Mouse (Mus musculus) urinary bladder, postnatal 4 days (tissue): ENCODE measurements around the gene Dtd2.
A peak's percentile ranks its signal among the peaks of the same experiment; 100 is the strongest.

Experiments
- DNase-seq, 2 experiments: peaks; one replicate each; pipeline ENCODE4 v3.0.0; 2021 to 2022; ENCODE audit warnings: low spot score in 2 of 2

Dtd2 gene

DNA sequence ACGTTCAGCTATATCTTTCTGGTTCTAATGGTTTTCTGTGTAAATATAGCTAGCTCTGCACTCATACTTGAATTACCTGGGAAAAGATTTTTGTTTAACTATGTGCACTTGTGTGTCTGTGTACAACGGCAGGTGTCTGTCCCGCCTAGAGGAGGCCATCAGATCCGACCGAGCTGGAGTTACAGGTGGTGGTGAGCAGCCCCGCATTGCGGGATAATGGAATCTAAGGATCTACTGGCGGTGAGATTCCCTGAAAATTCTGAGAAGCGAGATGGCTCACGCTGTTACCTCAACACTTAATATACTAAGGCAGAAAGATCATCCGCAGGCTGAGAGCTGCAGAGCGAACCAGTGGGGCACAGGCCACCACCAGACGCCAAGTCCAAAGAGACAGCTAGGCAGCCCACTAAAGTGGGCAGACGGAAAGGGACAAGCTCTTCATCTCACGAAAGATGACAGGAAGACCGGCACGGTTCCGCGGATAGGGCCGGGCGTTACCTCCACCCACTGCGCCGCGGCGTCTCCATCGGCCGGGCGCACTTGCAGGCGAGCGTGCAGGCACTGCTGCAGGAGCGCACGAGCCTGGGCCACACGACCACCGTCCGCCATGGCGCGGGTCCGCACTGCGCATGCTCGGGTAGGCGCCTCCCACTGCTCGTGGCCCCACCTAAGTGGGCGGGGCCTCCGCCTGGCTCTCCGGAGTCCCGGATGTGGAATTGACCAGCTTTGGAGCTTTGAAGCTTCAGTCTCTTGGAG lies at the start of gene Dtd2:
TSS of gene Dtd2 (minus strand) at position 625 of the 756 bp plus-strand sequence.
- DNase-seq, result peak; percentile 92 to 95

DNA sequence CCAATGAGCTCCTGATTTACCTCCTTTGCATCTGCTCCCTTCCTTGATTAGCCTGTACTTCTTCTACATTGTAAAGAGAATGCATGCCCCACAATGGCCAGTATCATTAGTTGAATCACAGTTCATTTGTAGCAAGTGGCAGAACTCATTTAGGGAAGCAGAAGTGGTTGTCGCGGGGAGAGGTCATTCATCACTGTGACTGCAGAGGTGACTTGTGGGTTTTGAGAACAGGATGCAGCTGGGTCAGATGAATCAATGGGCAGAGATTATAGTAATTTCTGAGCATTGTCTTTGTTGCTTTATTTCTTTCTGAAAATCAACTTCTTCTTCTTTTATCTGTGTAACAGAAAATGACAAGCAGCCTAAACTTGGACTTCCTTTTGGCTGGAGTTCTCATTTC lies 43.0 kb upstream of the Dtd2 start:
- DNase-seq, result no peak

DNA sequence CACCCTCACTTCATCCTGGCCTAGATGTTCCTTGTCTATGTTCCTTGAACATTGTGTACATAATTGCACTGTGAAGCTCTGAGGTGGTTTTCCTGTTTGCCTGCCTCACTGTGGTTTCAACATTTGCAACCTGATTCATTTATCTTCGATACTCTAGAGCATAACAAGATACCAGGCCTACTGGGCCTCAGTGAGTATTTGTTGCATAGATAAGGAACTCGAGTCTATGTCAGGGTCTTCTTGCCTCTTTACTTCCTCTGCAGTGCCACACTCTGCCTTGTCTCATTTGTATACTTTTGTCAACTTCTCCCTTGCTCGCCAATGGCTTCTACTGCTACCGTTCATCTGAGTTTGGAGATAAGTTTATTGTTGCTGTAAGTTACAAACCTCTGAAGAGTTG lies 40.1 kb upstream of the Dtd2 start:
- DNase-seq, result no peak

DNA sequence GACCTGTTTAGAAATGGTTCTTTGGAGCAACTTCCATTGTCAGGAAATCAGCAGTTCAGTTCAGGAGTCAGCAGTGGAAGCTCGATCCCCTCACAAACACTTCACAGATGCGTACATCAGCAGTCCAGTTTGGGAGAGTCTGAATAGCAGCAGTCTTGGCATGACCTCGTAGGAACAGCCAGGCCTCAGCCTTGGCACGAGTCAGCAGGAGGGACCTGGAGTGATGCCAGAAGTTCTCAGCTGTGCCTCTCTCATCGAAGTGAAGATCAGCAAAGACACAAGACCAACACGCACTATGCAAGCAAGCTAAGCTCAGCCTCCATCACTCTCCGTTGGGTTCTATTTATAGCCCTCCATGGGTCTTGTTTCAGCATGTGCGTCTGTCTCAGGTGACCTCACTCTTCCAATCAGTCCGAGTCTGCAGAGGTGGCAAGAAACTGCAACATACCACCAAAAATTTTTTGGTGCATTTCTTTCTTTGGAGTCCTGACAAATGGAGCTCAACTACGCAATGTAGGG lies 36.6 kb upstream of the Dtd2 start:
- no peak for DNase-seq

DNA sequence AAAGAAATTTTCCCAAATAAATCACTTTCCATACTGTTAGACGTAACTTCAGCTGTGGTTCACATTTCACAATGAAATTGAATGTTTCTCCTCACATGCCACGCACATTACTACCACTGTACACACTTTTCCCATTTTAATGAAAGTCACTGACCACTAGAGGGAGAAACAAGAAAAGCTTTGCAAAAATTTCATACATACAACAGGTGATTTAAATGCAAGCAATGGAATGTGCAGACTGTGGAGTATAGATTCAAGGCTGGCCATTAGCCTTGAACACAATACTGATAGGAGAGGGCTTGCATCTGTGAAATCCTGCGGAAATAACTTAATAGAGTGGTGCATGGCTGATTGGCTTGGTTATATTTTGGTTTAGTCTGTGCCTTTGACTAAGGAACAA lies 32.1 kb upstream of the Dtd2 start:
- no peak for DNase-seq

DNA sequence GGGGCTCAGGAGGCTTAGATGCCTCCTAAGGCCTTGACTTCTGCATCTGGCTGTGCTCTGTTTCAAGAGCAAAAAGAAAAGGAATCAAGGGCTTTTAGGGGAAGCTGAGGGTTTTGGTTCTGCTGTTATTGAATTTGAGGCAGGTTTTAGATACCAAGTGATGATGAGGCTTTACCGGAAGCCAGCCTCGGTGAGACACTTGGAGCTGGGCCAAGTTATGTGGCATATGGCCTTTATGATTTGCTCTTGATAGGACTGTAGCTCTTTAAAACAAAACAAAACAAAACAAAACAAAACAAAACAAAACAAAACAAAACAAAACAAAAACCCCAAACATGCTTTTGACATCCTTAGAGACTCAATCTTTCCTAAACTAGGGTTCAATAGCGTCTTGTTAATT lies 28.7 kb upstream of the Dtd2 start:
- no peak for DNase-seq

DNA sequence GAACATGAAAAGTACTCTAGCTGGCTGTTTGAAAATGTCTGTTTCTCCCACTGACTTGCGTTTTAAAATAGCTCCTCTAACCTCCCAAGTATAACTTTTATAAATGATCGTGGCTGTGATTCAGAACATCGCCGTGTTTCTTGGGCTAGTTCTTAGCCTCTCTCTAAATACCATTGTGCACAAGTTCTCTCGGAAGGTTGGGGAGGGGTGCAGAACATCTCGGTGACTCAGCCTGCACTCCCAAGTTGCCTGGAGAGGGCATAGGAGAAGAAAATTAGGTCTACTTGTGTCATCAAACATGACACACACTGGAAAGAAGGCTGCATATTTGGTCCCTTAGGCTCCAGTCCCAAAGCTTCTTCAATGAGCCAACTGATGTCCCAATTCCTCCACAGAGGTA lies 26.0 kb upstream of the Dtd2 start:
- no peak for DNase-seq

DNA sequence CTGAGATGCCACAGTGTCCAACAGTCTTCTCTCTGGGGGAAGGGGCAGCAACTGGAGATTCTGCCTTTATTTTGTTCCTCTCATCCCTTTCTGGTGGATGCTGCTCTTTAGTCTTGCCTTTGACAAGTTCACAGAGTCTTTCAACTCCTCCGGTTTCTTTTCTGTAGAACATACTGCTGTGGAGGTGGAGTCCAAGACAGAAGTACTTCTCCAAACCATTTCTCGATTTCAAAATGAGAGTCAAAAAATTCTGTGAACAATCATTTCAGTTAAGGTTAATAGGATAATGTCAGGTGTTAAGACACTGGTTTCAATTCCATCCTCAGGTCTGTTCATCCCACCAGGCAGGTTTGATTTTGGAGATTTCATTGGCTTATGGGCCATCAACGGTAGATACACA lies 21.7 kb upstream of the Dtd2 start, which contains the start of gene Gpr33:
TSS of gene Gpr33 (minus strand) at position 101 of the 400 bp plus-strand sequence.
- no peak for DNase-seq

DNA sequence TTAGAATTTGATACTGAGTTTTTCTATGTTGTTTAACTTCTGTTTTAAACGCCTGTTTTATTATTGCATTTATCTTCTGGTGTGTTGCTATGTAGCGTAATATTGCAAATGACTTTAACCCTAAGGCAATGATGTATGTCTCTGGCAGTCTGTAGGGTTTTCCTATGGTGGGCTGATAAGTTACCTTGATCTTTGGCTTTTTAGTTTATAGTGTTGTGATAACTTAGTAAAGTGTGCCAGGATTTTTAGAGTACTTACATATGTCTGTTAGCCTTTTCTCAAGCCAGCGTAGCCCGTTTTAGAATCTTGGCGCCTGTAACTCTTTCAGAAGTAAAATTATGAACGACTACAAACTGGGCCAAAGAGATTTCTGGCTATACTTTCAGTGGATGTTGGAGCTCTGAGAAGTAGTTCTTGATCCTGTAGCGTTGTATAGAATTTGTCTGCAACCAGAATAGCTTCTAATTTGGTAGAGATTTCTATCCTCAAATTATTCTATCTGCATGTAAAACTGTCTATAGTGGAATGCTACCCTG lies 8.3 kb upstream of the Dtd2 start:
- DNase-seq, result no peak

DNA sequence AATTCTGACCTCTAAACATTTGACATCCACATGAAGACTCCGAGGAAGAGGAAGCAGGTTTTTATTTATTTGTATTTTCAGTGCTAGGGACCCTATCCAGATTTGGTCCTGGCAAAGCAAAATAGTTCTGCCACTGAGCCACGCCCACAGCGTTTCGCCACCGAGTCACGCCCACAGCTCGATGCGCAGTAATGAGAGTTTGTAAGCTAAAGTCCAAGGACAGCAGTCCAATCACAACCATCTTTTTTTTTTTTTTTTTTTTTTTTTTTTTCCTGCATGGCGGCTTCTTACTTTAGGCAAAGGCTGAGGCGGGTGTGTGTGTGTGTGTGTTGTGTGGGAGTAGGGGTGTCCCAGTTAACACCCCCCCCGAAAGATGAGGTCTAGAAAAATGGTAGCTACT lies 7.7 kb upstream of the Dtd2 start:
- DNase-seq, result no peak

DNA sequence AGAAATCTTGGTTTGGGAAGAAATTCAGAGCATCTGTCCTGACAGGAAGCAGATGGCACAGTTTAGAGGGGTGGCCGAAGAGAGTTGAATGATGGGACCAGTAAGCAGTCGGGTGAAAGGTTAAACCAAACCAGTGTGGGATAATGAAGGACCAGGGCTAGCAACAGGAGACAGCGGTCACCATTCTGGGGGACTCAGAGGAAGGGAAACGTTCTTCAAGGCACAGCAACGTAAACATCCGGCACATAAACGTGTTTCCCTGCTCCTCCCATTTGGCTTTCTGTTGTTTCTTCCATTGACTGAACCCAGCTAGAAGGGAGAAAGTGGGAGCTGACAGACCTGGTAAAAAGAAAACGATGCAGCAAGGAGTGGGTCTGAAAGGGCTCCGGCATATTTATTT lies 7.0 kb upstream of the Dtd2 start:
- no peak for DNase-seq

DNA sequence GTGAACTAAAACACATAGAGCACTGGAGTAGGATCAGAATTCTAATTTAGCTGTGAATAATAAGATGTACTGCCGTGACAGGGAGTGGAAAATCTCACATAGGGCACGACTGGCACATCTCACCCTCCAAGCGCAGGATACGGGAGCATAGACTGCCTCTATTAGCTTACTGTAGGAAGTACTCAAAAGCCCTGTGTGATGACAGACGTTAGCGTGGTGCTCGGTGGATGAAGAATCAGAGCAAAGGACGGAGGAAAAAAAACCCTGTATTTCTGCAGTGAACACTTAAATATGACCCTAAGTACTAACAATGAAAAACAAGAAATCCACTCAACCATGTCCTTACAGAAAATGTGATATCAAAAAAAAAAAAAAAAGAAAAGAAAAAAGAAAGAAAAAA lies 5.9 kb upstream of the Dtd2 start:
- DNase-seq, result no peak

DNA sequence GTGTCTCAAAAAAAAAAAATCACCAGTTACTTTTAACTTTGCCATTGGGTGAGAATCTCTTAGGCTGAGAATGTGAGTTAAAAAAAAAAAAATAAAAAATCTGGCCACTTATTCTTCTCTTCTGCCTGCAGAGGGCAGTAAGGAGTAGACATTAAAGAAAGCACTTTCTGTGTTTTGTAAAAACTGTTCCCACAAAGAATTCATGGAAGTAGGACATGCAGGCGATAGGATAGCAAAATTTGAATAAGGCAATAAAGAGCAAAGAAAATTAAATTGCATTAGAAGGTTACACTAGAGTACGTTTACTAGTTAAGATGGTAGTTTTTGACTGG lies 4.3 kb upstream of the Dtd2 start:
- DNase-seq, result no peak

DNA sequence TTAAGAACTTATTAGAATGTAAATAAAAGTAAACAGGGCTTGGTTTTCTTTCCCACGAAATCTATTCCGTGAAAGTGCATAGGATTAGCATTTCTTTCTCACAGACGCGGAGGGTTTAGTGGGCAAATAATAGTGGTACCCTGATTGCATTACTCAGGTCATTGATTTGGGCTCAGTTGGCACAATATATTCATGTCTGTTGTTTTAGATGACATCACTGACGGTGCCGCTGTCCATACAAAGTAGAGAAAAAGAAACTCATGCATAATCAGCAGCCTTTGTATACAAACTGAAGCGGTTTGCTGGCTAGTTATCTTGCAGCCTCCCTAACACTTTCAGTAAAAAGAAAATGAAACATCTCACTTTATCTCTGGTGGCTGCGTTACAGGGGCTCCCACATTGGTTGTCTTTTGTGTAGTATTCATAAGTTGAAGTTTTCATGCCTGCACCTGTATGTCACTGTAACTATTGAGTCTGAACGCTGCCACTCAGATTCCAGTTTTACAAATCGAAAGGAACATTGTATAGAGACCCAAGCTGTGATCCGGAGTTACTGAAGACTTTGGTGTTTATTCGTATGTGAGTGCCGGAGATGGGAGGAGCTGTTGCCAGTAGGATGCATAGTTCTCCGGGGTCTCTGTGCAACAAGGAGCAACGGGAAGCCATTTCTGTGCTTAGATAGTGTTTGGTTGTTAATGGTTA lies 3.8 kb upstream of the Dtd2 start:
- DNase-seq, result no peak

DNA sequence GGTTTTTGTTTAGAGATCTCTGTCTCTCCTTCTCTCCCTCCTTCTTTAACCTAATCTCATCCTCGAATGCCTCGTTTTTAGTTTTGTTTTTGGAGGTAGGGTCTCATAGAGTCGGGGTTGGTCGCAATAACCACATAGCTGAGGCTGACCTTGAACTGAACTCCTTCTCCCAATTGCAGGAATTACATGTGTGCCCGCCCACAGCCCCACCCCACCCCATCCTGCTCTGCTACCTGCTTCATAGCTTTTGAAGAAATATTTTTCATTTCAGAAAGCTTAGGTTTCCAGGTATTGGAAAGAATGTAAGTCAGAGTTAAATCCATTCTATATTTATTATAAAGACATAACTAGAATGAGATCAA lies 313 bp upstream of the Dtd2 start:
- DNase-seq, result no peak

DNA sequence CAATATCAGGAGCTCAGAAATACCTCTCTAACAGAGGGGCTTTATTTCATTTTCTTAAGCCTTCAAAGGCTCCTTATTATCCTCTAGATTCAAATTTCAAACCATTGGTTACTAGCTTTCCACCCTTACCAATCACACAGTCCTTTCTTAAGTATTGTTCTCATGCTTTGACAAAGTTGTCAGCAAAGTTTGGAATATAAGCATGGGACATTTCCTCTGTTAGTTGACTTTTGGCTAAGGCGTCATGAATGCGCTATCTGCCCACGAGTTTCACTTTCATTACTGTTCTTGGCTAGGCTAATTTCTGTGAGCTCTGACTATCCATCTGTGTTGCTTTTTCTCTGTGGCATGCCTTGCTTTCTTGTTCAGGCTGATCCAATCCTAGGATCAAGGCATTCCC lies 3.6 kb downstream of the Dtd2 start:
- no peak for DNase-seq

DNA sequence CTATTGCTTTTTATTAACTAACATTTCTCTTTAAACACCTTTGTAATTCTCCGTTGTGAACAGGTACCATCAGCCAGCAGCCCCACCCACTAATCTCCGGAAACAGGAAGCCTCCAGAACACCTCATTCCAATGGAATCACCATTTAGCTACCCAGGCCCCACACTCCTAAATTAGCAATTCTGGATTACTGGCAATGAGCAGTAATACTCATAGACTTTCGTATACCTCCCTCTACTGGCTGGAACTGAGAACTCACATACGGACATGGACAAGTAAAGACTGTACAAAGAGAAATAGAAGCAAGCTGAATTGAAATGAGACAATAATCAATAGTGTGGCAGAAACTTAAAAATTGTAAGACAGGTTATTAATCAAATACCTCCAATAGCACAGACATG lies 4.8 kb downstream of the Dtd2 start:
- no peak for DNase-seq

DNA sequence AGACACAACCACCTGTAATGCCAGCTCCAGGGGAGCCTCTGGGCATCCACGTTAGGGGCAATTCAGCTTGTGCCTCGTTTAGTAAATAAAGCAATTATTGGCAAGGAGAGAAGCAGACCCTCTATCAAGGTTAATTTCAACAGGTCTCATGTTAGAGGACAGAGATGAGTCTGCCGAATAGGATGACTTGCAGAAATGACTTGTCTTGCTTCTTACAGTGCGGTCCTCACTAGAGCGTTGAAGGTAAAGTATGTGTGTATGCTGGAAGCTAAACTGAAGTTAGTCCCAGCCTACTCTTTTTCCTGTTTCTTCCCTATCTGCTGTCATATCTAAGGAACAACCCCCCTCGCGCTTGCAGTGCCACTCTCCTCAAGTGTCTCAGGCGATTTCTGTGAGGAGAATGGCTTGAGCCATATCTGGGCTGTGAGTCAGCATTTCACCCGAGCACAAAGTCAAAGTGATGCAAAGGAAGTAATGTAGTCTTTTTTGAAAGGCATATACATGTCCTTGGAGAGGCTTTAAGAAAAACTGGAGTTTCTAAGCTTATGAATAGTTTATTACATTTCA lies 7.9 kb downstream of the Dtd2 start:
- no peak for DNase-seq

DNA sequence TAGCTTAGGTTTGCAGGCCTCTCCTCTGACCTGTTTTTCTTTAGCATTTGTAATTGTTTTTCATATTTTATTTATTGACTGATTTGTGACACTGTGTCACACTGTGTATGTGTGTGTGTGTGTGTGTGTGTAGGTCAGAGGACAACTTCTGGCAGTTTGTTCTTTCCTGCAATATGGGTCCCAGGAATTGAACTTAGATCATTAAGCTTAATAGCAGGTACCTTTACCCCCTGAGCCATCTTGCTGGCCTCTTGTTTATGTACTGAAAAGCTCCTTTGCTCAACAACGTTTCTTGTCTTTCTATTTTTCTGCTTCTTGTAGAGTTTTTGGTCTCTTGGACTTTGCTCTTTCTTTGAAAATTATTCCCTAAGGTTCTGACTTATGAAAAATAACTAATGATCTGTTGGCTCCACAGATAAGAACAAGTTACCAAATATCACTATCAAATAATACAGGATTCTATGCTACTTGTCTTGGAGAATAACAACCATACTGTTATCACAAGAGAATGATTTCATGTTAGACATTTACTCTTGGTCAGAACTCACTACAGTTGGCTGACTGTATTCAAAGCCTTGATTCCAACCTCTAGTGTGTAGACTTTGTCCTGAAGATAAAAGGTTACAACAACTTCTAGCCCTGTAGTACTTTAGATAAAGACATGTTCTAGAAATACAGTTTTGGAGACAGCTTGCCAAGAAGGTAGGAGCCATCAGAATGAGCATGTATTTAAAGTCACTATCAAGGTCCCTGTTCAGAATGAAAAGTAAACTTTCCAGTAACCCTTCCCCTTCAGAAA lies 10.4 kb downstream of the Dtd2 start:
- DNase-seq, result no peak

DNA sequence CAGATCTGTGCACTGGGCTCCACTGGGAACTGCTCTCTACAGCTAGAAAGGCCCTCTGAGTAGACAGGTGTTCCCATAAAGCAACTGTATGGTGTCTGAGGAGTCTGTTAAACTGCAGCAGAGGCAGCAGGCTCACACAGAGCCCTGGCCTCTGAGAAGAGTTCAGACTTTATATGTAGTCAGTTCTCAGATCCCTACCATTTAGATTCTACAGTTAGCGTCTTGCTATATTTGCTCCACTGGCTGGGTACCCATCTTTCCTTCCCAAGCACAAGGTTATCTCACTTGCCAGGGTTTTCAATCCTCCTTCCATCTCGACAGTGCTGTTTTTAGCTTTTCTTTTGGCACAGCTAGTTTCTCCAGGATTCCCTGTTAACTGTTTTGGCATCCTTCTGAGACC lies 15.7 kb downstream of the Dtd2 start:
- DNase-seq, result no peak

DNA sequence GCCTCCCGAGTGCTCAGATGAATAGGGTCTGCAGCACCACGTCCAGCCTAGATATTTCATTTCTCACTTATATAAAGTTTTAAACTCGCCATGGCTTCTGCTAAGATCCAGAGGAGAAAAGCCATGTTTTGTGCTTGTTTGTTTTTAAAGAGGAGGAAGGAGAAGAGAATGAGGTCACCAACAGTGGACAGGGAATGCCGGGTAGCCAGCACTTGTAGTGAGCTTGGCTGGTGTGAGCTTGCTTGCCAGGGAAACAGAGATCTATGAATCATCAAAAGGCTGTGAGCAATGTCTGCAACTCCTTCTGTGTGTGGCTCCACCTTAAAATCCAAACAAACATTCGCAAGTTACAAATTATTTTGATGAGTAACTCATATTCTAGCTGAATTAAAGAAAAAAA lies 17.8 kb downstream of the Dtd2 start:
- no peak for DNase-seq

DNA sequence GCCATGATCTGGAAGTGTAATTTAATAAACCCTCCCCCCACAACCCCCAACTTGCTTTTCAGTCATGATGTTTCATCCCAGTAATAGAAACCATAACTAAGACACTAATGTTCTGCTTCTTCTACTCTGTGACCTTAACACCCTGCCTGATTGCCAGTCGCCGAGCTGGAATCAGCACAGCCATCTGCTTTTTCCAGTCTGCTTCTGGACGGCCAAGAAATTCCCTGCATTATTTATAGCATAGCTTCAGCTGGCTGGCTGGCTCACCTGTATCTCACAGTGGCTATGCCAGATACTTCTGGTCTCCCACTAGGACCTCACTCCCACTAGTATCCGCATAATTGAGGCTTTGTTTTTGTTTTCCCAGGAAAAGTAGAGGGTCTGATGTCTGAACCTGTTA lies 20.5 kb downstream of the Dtd2 start:
- DNase-seq, result no peak
